Mouse (Mus musculus) thymus, postnatal 0 days (tissue): ENCODE measurements around the gene Hoxb6. TPM values are rescaled to one million over a fixed set of nuclear protein-coding genes. Genes with fewer than 3 reads are reported as not detected.

Experiments
- DNase-seq: peaks from one replicate; pipeline ENCODE4 v3.0.0-alpha.2; 2015; ENCODE audit warnings: low spot score
- polyA plus RNA-seq: library from polyadenylated mRNA; unstranded; fragments of >200 nt; fragmentation: Nextera tagmentation; extraction: Ambion mirVana; gene quantifications from 2 replicates; pipeline ENCODE4 v1.2.1, GENCODE M21; 2015

Gene Hoxb6
- polyA plus RNA-seq, 1 experiment from 2014 or later = 0.10 TPM

- DNase-seq = no peak
Measured at GRCm38 (mm10) chr11:96284774-96285734, 7.2 kb upstream of the Hoxb6 start.

- DNase-seq = no peak
Measured at GRCm38 (mm10) chr11:96285771-96286738, 6.2 kb upstream of the Hoxb6 start, which contains the start of gene Hoxb7. Gene Hoxb7, plus strand, starts transcription at chr11:96286623.

GRCm38 (mm10) chr11:96286739-96287385, 5.4 kb upstream of the Hoxb6 start:
- DNase-seq = no peak

GRCm38 (mm10) chr11:96287411-96287810, 4.9 kb upstream of the Hoxb6 start:
- no peak for DNase-seq

- no peak for DNase-seq
Measured at GRCm38 (mm10) chr11:96288455-96289221, 3.6 kb upstream of the Hoxb6 start.

GRCm38 (mm10) chr11:96289293-96289692, 3.0 kb upstream of the Hoxb6 start:
- DNase-seq = no peak

GRCm38 (mm10) chr11:96289837-96290236, 2.4 kb upstream of the Hoxb6 start:
- DNase-seq = no peak

GRCm38 (mm10) chr11:96290705-96291355, 1.4 kb upstream of the Hoxb6 start:
- no peak for DNase-seq

- no peak for DNase-seq
Measured at GRCm38 (mm10) chr11:96292565-96293301, 457 bp downstream of the Hoxb6 start.

- no peak for DNase-seq
Measured at GRCm38 (mm10) chr11:96293302-96293921, 1.1 kb downstream of the Hoxb6 start.

GRCm38 (mm10) chr11:96294245-96295091, 2.2 kb downstream of the Hoxb6 start:
- DNase-seq = peak; percentile 84

- DNase-seq = no peak
Measured at GRCm38 (mm10) chr11:96295092-96295835, 3.0 kb downstream of the Hoxb6 start.

- no peak for DNase-seq
Measured at GRCm38 (mm10) chr11:96296997-96297396, 4.7 kb downstream of the Hoxb6 start.

- DNase-seq = no peak
Measured at GRCm38 (mm10) chr11:96297428-96297827, 5.2 kb downstream of the Hoxb6 start.

GRCm38 (mm10) chr11:96297968-96298635, 5.8 kb downstream of the Hoxb6 start:
- DNase-seq = no peak

GRCm38 (mm10) chr11:96298895-96299667, 6.8 kb downstream of the Hoxb6 start:
- no peak for DNase-seq
